Mouse (Mus musculus): Measurements from ENCODE around the gene Gm20388.

- TF ChIP-seq CTCF (IDR thresholded peaks at IDR 0.05; ENCODE audit: borderline replicate concordance, extremely low read depth, insufficient read depth, insufficient read length) (no peak), POLR2A (IDR thresholded peaks at IDR 0.05; ENCODE audit: borderline replicate concordance, extremely low read depth, insufficient read depth, insufficient read length, poor library complexity, severe bottlenecking) (no peak)
These were observed 4281.6 kb downstream of the Gm20388 start for GRCm38 (mm10) chr8:124192242-124192641.

All from brain, embryonic 14.5 days (tissue).